Mouse (Mus musculus): Measurements from ENCODE around the gene Riok1. TPM values are rescaled to one million over a fixed set of nuclear protein-coding genes. Genes with fewer than 3 reads are reported as not detected.
A peak's percentile ranks its signal among the peaks of the same experiment; 100 is the strongest.

Gene Riok1
- total and polyA plus RNA-seq, 2 experiments from 2014 or later = 18.1 to 33.1 TPM

GRCm38 (mm10) chr13:38070945-38071344 lies 34.1 kb downstream of the Riok1 start:
- TF ChIP-seq EP300 (IDR thresholded peaks at IDR 0.05; ENCODE audit: low read depth) (no peak), CTCF (IDR thresholded peaks at IDR 0.05; ENCODE audit: low read depth) (no peak)
- Histone ChIP-seq H3K27me3 (ENCODE audit: control insufficient read depth, insufficient read depth, low read length) (no peaks in the 10 kb centered on the region), H3K4me3 (ENCODE audit: low read depth, low read length) (no peak overlapping the region), H3K9me3 (replicated peaks; ENCODE audit: control insufficient read depth, low read length) (no peaks in the 10 kb centered on the region), H3K27ac (ENCODE audit: low read depth) (no peak overlapping the region), H3K9ac (replicated peaks; ENCODE audit: low read depth, low read length) (no peak overlapping the region), H3K4me2 (ENCODE audit: low read depth, low read length) (no peak overlapping the region), H3K4me1 (ENCODE audit: control insufficient read depth, insufficient read depth) (peaks cover 21% of the 10 kb centered on the region), H3K36me3 (replicated peaks; ENCODE audit: control insufficient read depth, insufficient read depth, low read length) (no peaks in the 10 kb centered on the region)
- ATAC-seq (ENCODE audit: insufficient read depth, low read depth) (peak; percentile 24; the same call in 1 of the 2 replicates), DNase-seq (ENCODE audit: low spot score) (peak; percentile 55)
- WGBS = 10% methylated on average over 4 of the region's 4 CpGs

DNA sequence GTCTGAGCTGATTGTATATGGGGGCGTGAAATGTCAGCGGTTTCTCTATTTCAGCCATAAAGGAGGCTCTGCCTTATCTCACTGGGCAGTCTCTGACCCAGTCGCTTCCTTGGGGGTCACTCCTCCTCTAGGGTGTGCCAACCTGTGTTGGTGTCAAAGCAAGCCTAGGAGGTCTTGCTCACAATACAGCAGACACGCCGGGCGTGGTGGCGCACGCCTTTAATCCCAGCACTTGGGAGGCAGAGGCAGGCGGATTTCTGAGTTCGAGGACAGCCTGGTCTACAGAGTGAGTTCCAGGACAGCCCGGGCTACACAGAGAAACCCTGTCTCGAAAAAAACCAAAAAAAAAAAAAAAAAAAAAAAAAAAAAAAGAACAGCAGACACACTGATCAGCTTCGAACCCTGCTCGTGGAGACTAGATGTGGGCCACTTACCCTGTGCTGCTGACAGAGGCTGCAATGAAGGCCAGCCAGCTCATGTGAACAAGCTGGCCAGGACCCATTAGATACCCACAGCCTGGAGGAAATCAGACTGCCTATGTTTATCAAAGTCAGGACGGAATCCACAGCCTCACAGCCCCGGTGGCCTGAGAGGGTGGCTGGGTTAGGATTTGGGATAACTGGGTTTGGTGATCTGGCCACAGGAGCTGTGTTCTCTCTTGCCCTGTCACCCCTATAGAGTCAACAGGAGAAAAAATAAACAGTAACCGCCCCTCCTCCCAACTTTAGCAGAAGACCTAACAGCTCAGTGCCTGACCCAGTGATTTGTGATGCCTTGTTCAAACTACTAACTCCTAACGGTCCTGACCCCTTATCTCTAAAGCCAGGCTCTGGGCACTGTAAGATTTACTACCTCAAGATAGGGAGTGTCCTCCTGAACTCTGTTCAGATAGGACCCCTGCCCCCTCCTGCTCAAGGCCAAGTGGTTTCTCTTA lies 36.8 kb downstream of the Riok1 start:
- ATAC-seq (ENCODE audit: insufficient read depth, low read depth) (peak; percentile 60), DNase-seq (ENCODE audit: low spot score) (peak; percentile 29)
- TF ChIP-seq EP300 (IDR thresholded peaks at IDR 0.05; ENCODE audit: low read depth) (no peak), CTCF (IDR thresholded peaks at IDR 0.05; ENCODE audit: low read depth) (no peak)
- Histone ChIP-seq H3K36me3 (replicated peaks; ENCODE audit: control insufficient read depth, insufficient read depth, low read length) (no peaks in the 10 kb centered on the region), H3K4me1 (ENCODE audit: control insufficient read depth, insufficient read depth) (peaks cover 21% of the 10 kb centered on the region), H3K27ac (ENCODE audit: low read depth) (peak overlapping the region; percentile 51), H3K27me3 (ENCODE audit: control insufficient read depth, insufficient read depth, low read length) (no peaks in the 10 kb centered on the region), H3K9ac (replicated peaks; ENCODE audit: low read depth, low read length) (no peak overlapping the region), H3K4me2 (ENCODE audit: low read depth, low read length) (no peak overlapping the region), H3K9me3 (replicated peaks; ENCODE audit: control insufficient read depth, low read length) (no peaks in the 10 kb centered on the region), H3K4me3 (ENCODE audit: low read depth, low read length) (no peak overlapping the region)
- WGBS = 63% methylated on average over 18 of the region's 18 CpGs

DNA sequence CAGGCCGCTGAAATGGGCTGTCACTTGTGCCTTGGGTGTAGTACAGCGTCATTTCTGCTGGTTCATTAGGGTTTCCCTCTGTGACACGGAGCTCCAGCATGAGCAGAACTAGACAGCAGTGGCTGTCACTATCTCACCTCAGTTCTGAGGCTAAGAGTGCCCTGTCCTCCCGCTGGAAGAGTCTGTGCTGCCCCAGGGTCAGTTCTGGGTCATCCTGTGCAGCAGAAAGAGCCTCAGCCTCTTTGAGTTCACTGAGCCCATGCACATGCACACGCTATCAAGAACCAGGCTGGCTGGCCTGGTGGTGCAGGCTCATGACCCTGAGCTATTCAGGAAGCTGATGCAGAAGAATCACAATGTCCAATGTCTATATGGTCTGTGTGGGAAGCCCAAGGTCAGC lies 37.6 kb downstream of the Riok1 start:
- no peak overlapping the region for H3K4me2 ChIP-seq (ENCODE audit: low read depth, low read length)
- DNase-seq (ENCODE audit: low spot score) (no peak), ATAC-seq (ENCODE audit: insufficient read depth, low read depth) (peak; percentile 53; the same call in 1 of the 2 replicates)
- no peaks in the 10 kb centered on the region for H3K36me3 ChIP-seq (replicated peaks; ENCODE audit: control insufficient read depth, insufficient read depth, low read length)
- H3K4me1 ChIP-seq (ENCODE audit: control insufficient read depth, insufficient read depth) = peaks cover 21% of the 10 kb centered on the region
- no peak overlapping the region for H3K9ac ChIP-seq (replicated peaks; ENCODE audit: low read depth, low read length)
- no peaks in the 10 kb centered on the region for H3K27me3 ChIP-seq (ENCODE audit: control insufficient read depth, insufficient read depth, low read length)
- H3K4me3 ChIP-seq (ENCODE audit: low read depth, low read length) = no peak overlapping the region
- no peak for TF ChIP-seq CTCF (IDR thresholded peaks at IDR 0.05; ENCODE audit: low read depth)
- no peak for TF ChIP-seq EP300 (IDR thresholded peaks at IDR 0.05; ENCODE audit: low read depth)
- peak overlapping the region; percentile 51; the same call in 1 of the 2 replicates for H3K27ac ChIP-seq (ENCODE audit: low read depth)
- WGBS = 13% methylated on average over 5 of the region's 5 CpGs
- no peaks in the 10 kb centered on the region for H3K9me3 ChIP-seq (replicated peaks; ENCODE audit: control insufficient read depth, low read length)

GRCm38 (mm10) chr13:38077113-38077512 lies 40.3 kb downstream of the Riok1 start:
- ATAC-seq (ENCODE audit: insufficient read depth, low read depth) = no peak

GRCm38 (mm10) chr13:38078836-38079235 lies 42.0 kb downstream of the Riok1 start:
- peaks cover 14% of the 10 kb centered on the region for H3K4me1 ChIP-seq (ENCODE audit: control insufficient read depth, insufficient read depth)
- H3K9me3 ChIP-seq (replicated peaks; ENCODE audit: control insufficient read depth, low read length) = no peaks in the 10 kb centered on the region
- ATAC-seq (ENCODE audit: insufficient read depth, low read depth) (no peak), DNase-seq (ENCODE audit: low spot score) (no peak)
- H3K9ac ChIP-seq (replicated peaks; ENCODE audit: low read depth, low read length) = no peak overlapping the region
- no peaks in the 10 kb centered on the region for H3K36me3 ChIP-seq (replicated peaks; ENCODE audit: control insufficient read depth, insufficient read depth, low read length)
- no peak overlapping the region for H3K27ac ChIP-seq (ENCODE audit: low read depth)
- 58% methylated on average over 6 of the region's 6 CpGs for WGBS
- no peak overlapping the region for H3K4me3 ChIP-seq (ENCODE audit: low read depth, low read length)
- no peak overlapping the region for H3K4me2 ChIP-seq (ENCODE audit: low read depth, low read length)
- TF ChIP-seq EP300 (IDR thresholded peaks at IDR 0.05; ENCODE audit: low read depth) (no peak), CTCF (IDR thresholded peaks at IDR 0.05; ENCODE audit: low read depth) (no peak)
- no peaks in the 10 kb centered on the region for H3K27me3 ChIP-seq (ENCODE audit: control insufficient read depth, insufficient read depth, low read length)

More at GRCm38 (mm10) chr13:38077113-38077512, 40.3 kb downstream of the Riok1 start:
- no peak overlapping the region for H3K4me3 ChIP-seq (ENCODE audit: low read depth, low read length)
- DNase-seq (ENCODE audit: low spot score) = no peak
- no peak overlapping the region for H3K9ac ChIP-seq (replicated peaks; ENCODE audit: low read depth, low read length)
- H3K4me2 ChIP-seq (ENCODE audit: low read depth, low read length) = no peak overlapping the region
- no peaks in the 10 kb centered on the region for H3K9me3 ChIP-seq (replicated peaks; ENCODE audit: control insufficient read depth, low read length)
- TF ChIP-seq CTCF (IDR thresholded peaks at IDR 0.05; ENCODE audit: low read depth) (no peak), EP300 (IDR thresholded peaks at IDR 0.05; ENCODE audit: low read depth) (no peak)
- H3K27me3 ChIP-seq (ENCODE audit: control insufficient read depth, insufficient read depth, low read length) = no peaks in the 10 kb centered on the region
- no peak overlapping the region for H3K27ac ChIP-seq (ENCODE audit: low read depth)
- no peaks in the 10 kb centered on the region for H3K36me3 ChIP-seq (replicated peaks; ENCODE audit: control insufficient read depth, insufficient read depth, low read length)
- WGBS = 36% methylated on average over 11 of the region's 11 CpGs
- peaks cover 10% of the 10 kb centered on the region; the same call in 1 of the 2 replicates for H3K4me1 ChIP-seq (ENCODE audit: control insufficient read depth, insufficient read depth)
